Mouse (Mus musculus) stomach, embryonic 15.5 days (tissue): ENCODE measurements around the gene Sox11. TPM values are rescaled to one million over a fixed set of nuclear protein-coding genes. Genes with fewer than 3 reads are reported as not detected.

Experiments used
- ATAC-seq: fragments of 200-750 bp; cut with Nextera tagmentation; 2 replicates; pipeline ENCODE4 v1.8.0; 2017; ENCODE audit warnings: low read depth, moderate number of reproducible peaks, moderate TSS enrichment; ENCODE audit not compliant: insufficient read depth, low FRiP score
- H3K27ac ChIP-seq: fragments of 300-500 bp; sonication (generic); 2 replicates; pipeline ENCODE4 v1.5.1; 2015; ENCODE audit warnings: mild to moderate bottlenecking, inconsistent platforms
- H3K27me3 ChIP-seq: fragments of 300-500 bp; sonication (generic); replicated peaks from 2 replicates; pipeline ENCODE4 v1.6.1; 2015; ENCODE audit warnings: inconsistent platforms
- H3K36me3 ChIP-seq: fragments of 300-500 bp; sonication (generic); 2 replicates; pipeline ENCODE4 v1.6.1; 2015; ENCODE audit warnings: inconsistent platforms
- H3K4me1 ChIP-seq: fragments of 300-500 bp; sonication (generic); 2 replicates; pipeline ENCODE4 v1.6.1; 2015; ENCODE audit warnings: inconsistent platforms
- H3K4me2 ChIP-seq: fragments of 300-500 bp; sonication (generic); 2 replicates; pipeline ENCODE4 v1.6.1; 2015; ENCODE audit warnings: mild to moderate bottlenecking, inconsistent platforms
- H3K4me3 ChIP-seq: fragments of 300-500 bp; sonication (generic); replicated peaks from 2 replicates; pipeline ENCODE4 v1.5.1; 2015; ENCODE audit warnings: inconsistent platforms
- H3K9ac ChIP-seq: fragments of 300-500 bp; sonication (generic); 2 replicates; pipeline ENCODE4 v1.6.1; 2015; ENCODE audit warnings: inconsistent platforms
- H3K9me3 ChIP-seq: fragments of 300-500 bp; sonication (generic); 2 replicates; pipeline ENCODE4 v1.6.1; 2016; ENCODE audit warnings: inconsistent platforms
- WGBS: fragments of 180-500 bp; shearing (Covaris S2); methylation state at CpG from one replicate; pipeline ENCODE4 v1.1.7; 2015; 5-methylcytosine and 5-hydroxymethylcytosine counted together
- polyA plus RNA-seq: library from polyadenylated mRNA; unstranded; fragments of >200 nt; fragmentation: Nextera tagmentation; extraction: Ambion mirVana; gene quantifications from 2 replicates; pipeline ENCODE4 v1.2.1, GENCODE M21; 2015

Sox11 gene
- polyA plus RNA-seq, 1 experiment from 2014 or later: 30.8 TPM

GRCm38 (mm10) chr12:27342691-27343605 is 574 bp upstream of the Sox11 start:
- Histone ChIP-seq H3K27ac (peak overlapping the region; percentile 95), H3K9me3 (no peaks in the 10 kb centered on the region), H3K4me2 (peak overlapping the region; percentile 89), H3K36me3 (no peaks in the 10 kb centered on the region), H3K27me3 (no peaks in the 10 kb centered on the region), H3K4me3 (peak overlapping the region; percentile 78), H3K9ac (peak overlapping the region; percentile 50; the same call in 1 of the 2 replicates), H3K4me1 (no peaks in the 10 kb centered on the region)
- WGBS: 0% methylated on average over 82 of the region's 83 CpGs
- peak; percentile 91 for ATAC-seq

GRCm38 (mm10) chr12:27341130-27341870 is 1.1 kb downstream of the Sox11 start:
- H3K36me3 ChIP-seq: no peaks in the 10 kb centered on the region
- no peaks in the 10 kb centered on the region for H3K27me3 ChIP-seq
- peak overlapping the region; percentile 95 for H3K27ac ChIP-seq
- no peaks in the 10 kb centered on the region for H3K9me3 ChIP-seq
- under 1% methylated on average over 78 of the region's 80 CpGs for WGBS
- ATAC-seq: no peak
- H3K4me2 ChIP-seq: peak overlapping the region; percentile 89
- peak overlapping the region; percentile 78 for H3K4me3 ChIP-seq
- no peaks in the 10 kb centered on the region for H3K4me1 ChIP-seq
- peak overlapping the region; percentile 68 for H3K9ac ChIP-seq

GRCm38 (mm10) chr12:27340451-27341035 is 1.8 kb downstream of the Sox11 start:
- H3K27ac ChIP-seq: no peak overlapping the region
- peak overlapping the region; percentile 78 for H3K4me3 ChIP-seq
- H3K9ac ChIP-seq: peak overlapping the region; percentile 16; the same call in 1 of the 2 replicates
- no peaks in the 10 kb centered on the region for H3K36me3 ChIP-seq
- H3K4me2 ChIP-seq: peak overlapping the region; percentile 89
- no peaks in the 10 kb centered on the region for H3K27me3 ChIP-seq
- H3K9me3 ChIP-seq: no peaks in the 10 kb centered on the region
- no peaks in the 10 kb centered on the region for H3K4me1 ChIP-seq
- under 1% methylated on average over 14 of the region's 14 CpGs for WGBS
- ATAC-seq: no peak

GRCm38 (mm10) chr12:27339171-27339751 is 3.1 kb downstream of the Sox11 start:
- no peaks in the 10 kb centered on the region for H3K4me1 ChIP-seq
- H3K9me3 ChIP-seq: no peaks in the 10 kb centered on the region
- H3K36me3 ChIP-seq: no peaks in the 10 kb centered on the region
- H3K27ac ChIP-seq: peak overlapping the region; percentile 68; the same call in 1 of the 2 replicates
- peak overlapping the region; percentile 60 for H3K9ac ChIP-seq
- H3K4me2 ChIP-seq: peak overlapping the region; percentile 93
- H3K4me3 ChIP-seq: peak overlapping the region; percentile 66
- no peak for ATAC-seq
- no peaks in the 10 kb centered on the region for H3K27me3 ChIP-seq
- under 1% methylated on average over 46 of the region's 47 CpGs for WGBS

- Histone ChIP-seq H3K4me2 (peak overlapping the region; percentile 93), H3K36me3 (no peaks in the 10 kb centered on the region), H3K9me3 (no peaks in the 10 kb centered on the region), H3K9ac (peak overlapping the region; percentile 60; the same call in 1 of the 2 replicates), H3K27me3 (no peaks in the 10 kb centered on the region), H3K4me1 (no peaks in the 10 kb centered on the region), H3K4me3 (peak overlapping the region; percentile 66), H3K27ac (peak overlapping the region; percentile 68)
- ATAC-seq: no peak
- WGBS: under 1% methylated on average over 40 of the region's 40 CpGs
These were observed 3.6 kb downstream of the Sox11 start for GRCm38 (mm10) chr12:27338721-27339170.

- Histone ChIP-seq H3K27ac (no peak overlapping the region), H3K4me1 (no peaks in the 10 kb centered on the region), H3K9ac (no peak overlapping the region), H3K9me3 (no peaks in the 10 kb centered on the region), H3K4me2 (peak overlapping the region; percentile 93), H3K36me3 (no peaks in the 10 kb centered on the region), H3K4me3 (peak overlapping the region; percentile 66), H3K27me3 (no peaks in the 10 kb centered on the region)
- WGBS: 17% methylated on average over 12 of the region's 12 CpGs
- no peak for ATAC-seq
These were observed 4.3 kb downstream of the Sox11 start for GRCm38 (mm10) chr12:27338116-27338515.

- no peak overlapping the region for H3K4me3 ChIP-seq
- H3K4me2 ChIP-seq: no peak overlapping the region
- no peaks in the 10 kb centered on the region for H3K36me3 ChIP-seq
These were observed 4.9 kb downstream of the Sox11 start for GRCm38 (mm10) chr12:27337482-27337881.

GRCm38 (mm10) chr12:27336801-27337200 is 5.6 kb downstream of the Sox11 start:
- H3K4me2 ChIP-seq: no peak overlapping the region
- ATAC-seq: no peak
- H3K27me3 ChIP-seq: no peaks in the 10 kb centered on the region
- H3K4me3 ChIP-seq: no peak overlapping the region
- H3K4me1 ChIP-seq: no peaks in the 10 kb centered on the region
- H3K9ac ChIP-seq: no peak overlapping the region
- H3K27ac ChIP-seq: no peak overlapping the region
- no peaks in the 10 kb centered on the region for H3K9me3 ChIP-seq
- H3K36me3 ChIP-seq: no peaks in the 10 kb centered on the region
- 59% methylated on average over 5 of the region's 5 CpGs for WGBS

More at GRCm38 (mm10) chr12:27337482-27337881, 4.9 kb downstream of the Sox11 start:
- WGBS: 47% methylated on average over 1 of the region's 1 CpGs
- no peak for ATAC-seq
- Histone ChIP-seq H3K27ac (no peak overlapping the region), H3K4me1 (no peaks in the 10 kb centered on the region), H3K27me3 (no peaks in the 10 kb centered on the region), H3K9ac (no peak overlapping the region), H3K9me3 (no peaks in the 10 kb centered on the region)

- no peak for ATAC-seq
- H3K9ac ChIP-seq: no peak overlapping the region
- no peaks in the 10 kb centered on the region for H3K4me1 ChIP-seq
- no peak overlapping the region for H3K4me2 ChIP-seq
- H3K27me3 ChIP-seq: no peaks in the 10 kb centered on the region
- H3K4me3 ChIP-seq: no peak overlapping the region
- no peaks in the 10 kb centered on the region for H3K9me3 ChIP-seq
- WGBS: 59% methylated on average over 7 of the region's 7 CpGs
- H3K36me3 ChIP-seq: no peaks in the 10 kb centered on the region
- no peak overlapping the region for H3K27ac ChIP-seq
These were observed 6.0 kb downstream of the Sox11 start for GRCm38 (mm10) chr12:27336336-27336735.

- no peaks in the 10 kb centered on the region for H3K9me3 ChIP-seq
- H3K36me3 ChIP-seq: no peaks in the 10 kb centered on the region
- no peaks in the 10 kb centered on the region for H3K4me1 ChIP-seq
- H3K4me3 ChIP-seq: no peak overlapping the region
- no peak overlapping the region for H3K27ac ChIP-seq
- ATAC-seq: no peak
- 66% methylated on average over 11 of the region's 11 CpGs for WGBS
- H3K4me2 ChIP-seq: no peak overlapping the region
- H3K27me3 ChIP-seq: no peaks in the 10 kb centered on the region
- H3K9ac ChIP-seq: no peak overlapping the region
These were observed 6.9 kb downstream of the Sox11 start for GRCm38 (mm10) chr12:27335356-27336055.

- Histone ChIP-seq H3K4me1 (no peaks in the 10 kb centered on the region), H3K27ac (no peak overlapping the region), H3K4me2 (no peak overlapping the region), H3K4me3 (no peak overlapping the region), H3K9me3 (no peaks in the 10 kb centered on the region), H3K27me3 (no peaks in the 10 kb centered on the region), H3K36me3 (no peaks in the 10 kb centered on the region), H3K9ac (no peak overlapping the region)
- 86% methylated on average over 3 of the region's 3 CpGs for WGBS
- ATAC-seq: no peak
These were observed 8.8 kb downstream of the Sox11 start for GRCm38 (mm10) chr12:27333590-27333989.
